Mouse (Mus musculus) granulocyte monocyte progenitor cell, adult 5-6 weeks (primary cell): Measurements from ENCODE around the gene Hoxd10. TPM values are rescaled to one million over a fixed set of nuclear protein-coding genes. Genes with fewer than 3 reads are reported as not detected.

ENCODE experiments used
- ATAC-seq: replicated peaks from 2 replicates; pipeline ENCODE4 v1.8.0; 2016; ENCODE audit warnings: mild to moderate bottlenecking, moderate TSS enrichment, inconsistent platforms; ENCODE audit not compliant: poor library complexity, severe bottlenecking
- total RNA-seq, 2 experiments: library from RNA; stranded (forward) in 1 of 2; stranded (reverse) in 1 of 2; fragments of 200-712, 200-1000 nt in 1 of 2; fragments of >200 nt in 1 of 2; fragmentation: Nextera tagmentation in 1 of 2; gene quantifications; 2 replicates each; pipeline ENCODE4 v1.2.3; 2014 to 2017

Gene Hoxd10
- total RNA-seq, 2 experiments from 2014 or later: not detected

- ATAC-seq: peak; percentile 17; the same call in 1 of the 2 replicates
Measured at GRCm38 (mm10) chr2:74740311-74741091, 48.8 kb downstream of the Hoxd10 start.

- ATAC-seq: no peak
Measured at GRCm38 (mm10) chr2:74741252-74741978, 49.7 kb downstream of the Hoxd10 start.

- ATAC-seq: no peak
Measured at GRCm38 (mm10) chr2:74741979-74742277, 50.2 kb downstream of the Hoxd10 start.

Other genes starting within 250 kb of the Hoxd10 start
- gene Lnpk, start 112.5 kb upstream of the Hoxd10 start, total RNA-seq (2014; fragmentation: Nextera tagmentation): 21.6 and 38.0 TPM in 2 replicates
- 52.6 and 53.5 TPM in 2 replicates for gene Lnpk, start 112.5 kb upstream of the Hoxd10 start, total RNA-seq (2017)
- gene Evx2, start 32.4 kb upstream of the Hoxd10 start, total RNA-seq (2014; fragmentation: Nextera tagmentation): not detected in 2 replicates
- not detected in 2 replicates for gene Evx2, start 32.4 kb upstream of the Hoxd10 start, total RNA-seq (2017)
- gene Hoxd13, start 23.6 kb upstream of the Hoxd10 start, total RNA-seq (2014; fragmentation: Nextera tagmentation): not detected in 2 replicates
- gene Hoxd13, start 23.6 kb upstream of the Hoxd10 start, total RNA-seq (2017): not detected in 2 replicates
- not detected in 2 replicates for gene Hoxd12, start 16.9 kb upstream of the Hoxd10 start, total RNA-seq (2014; fragmentation: Nextera tagmentation)
- not detected in 2 replicates for gene Hoxd12, start 16.9 kb upstream of the Hoxd10 start, total RNA-seq (2017)
- not detected in 2 replicates for gene Hoxd11, start 12.4 kb upstream of the Hoxd10 start, total RNA-seq (2014; fragmentation: Nextera tagmentation)
- not detected in 2 replicates for gene Hoxd11, start 12.4 kb upstream of the Hoxd10 start, total RNA-seq (2017)
- not detected in 2 replicates for gene Hoxd9, start 5.8 kb downstream of the Hoxd10 start, total RNA-seq (2014; fragmentation: Nextera tagmentation)
- gene Hoxd9, start 5.8 kb downstream of the Hoxd10 start, total RNA-seq (2017): not detected in 2 replicates
- not detected in 2 replicates for gene Hoxd8, start 12.7 kb downstream of the Hoxd10 start, total RNA-seq (2014; fragmentation: Nextera tagmentation)
- gene Hoxd8, start 12.7 kb downstream of the Hoxd10 start, total RNA-seq (2017): not detected in 2 replicates
- not detected in 2 replicates for gene Hoxd3, start 20.0 kb downstream of the Hoxd10 start, total RNA-seq (2014; fragmentation: Nextera tagmentation)
- gene Hoxd3, start 20.0 kb downstream of the Hoxd10 start, total RNA-seq (2017): not detected in 2 replicates
- gene Hoxd4, start 20.0 kb downstream of the Hoxd10 start, total RNA-seq (2014; fragmentation: Nextera tagmentation): not detected in 2 replicates
- gene Hoxd4, start 20.0 kb downstream of the Hoxd10 start, total RNA-seq (2017): not detected in 2 replicates
- gene Gm28230, start 34.8 kb downstream of the Hoxd10 start, total RNA-seq (2014; fragmentation: Nextera tagmentation): not detected in 2 replicates
- not detected in 2 replicates for gene Gm28230, start 34.8 kb downstream of the Hoxd10 start, total RNA-seq (2017)
- not detected in 2 replicates for gene Hoxd1, start 71.1 kb downstream of the Hoxd10 start, total RNA-seq (2014; fragmentation: Nextera tagmentation)
- gene Hoxd1, start 71.1 kb downstream of the Hoxd10 start, total RNA-seq (2017): not detected in 2 replicates
- gene Mtx2, start 133.9 kb downstream of the Hoxd10 start, total RNA-seq (2014; fragmentation: Nextera tagmentation): 48.7 and 52.4 TPM in 2 replicates
- 33.7 and 34.5 TPM in 2 replicates for gene Mtx2, start 133.9 kb downstream of the Hoxd10 start, total RNA-seq (2017)